Mouse (Mus musculus) layer of hippocampus, adult 9-10 months (tissue): ENCODE measurements at regions not wholly inside any gene's neighbourhood (a gene's known extent, or its start where the extent isn't known, plus 50 kb on each side); places are given as distances from the start of the nearest gene placed in this dataset.

ENCODE experiments used
- DNase-seq: peaks from one replicate; pipeline ENCODE4 v3.0.0; 2022; ENCODE audit warnings: low spot score

GRCm38 (mm10) chr2:55687345-55687744 is 251.6 kb downstream of the Kcnj3 start:
- DNase-seq, result no peak

GRCm38 (mm10) chr2:55692902-55693870 is 257.4 kb downstream of the Kcnj3 start:
- DNase-seq, result peak; percentile 84

GRCm38 (mm10) chr2:55699705-55700104 is 263.9 kb downstream of the Kcnj3 start:
- no peak for DNase-seq
